Mouse (Mus musculus) cortical plate, adult 2 months (tissue): ENCODE measurements around the gene Clock. TPM values are rescaled to one million over a fixed set of nuclear protein-coding genes. Genes with fewer than 3 reads are reported as not detected.

Source experiments
- H3K27ac ChIP-seq: fragments of 200-500 bp; 2 replicates; pipeline ENCODE4 v1.5.1; 2012; ENCODE audit warnings: low read length, control low read depth, inconsistent platforms; ENCODE audit not compliant: insufficient read depth
- H3K4me1 ChIP-seq: fragments of 200-500 bp; 2 replicates; pipeline ENCODE4 v1.6.1; 2011; ENCODE audit warnings: low read length; ENCODE audit not compliant: control insufficient read depth, insufficient read depth
- H3K4me3 ChIP-seq: fragments of 200-500 bp; 2 replicates; pipeline ENCODE4 v1.5.1; 2011; ENCODE audit warnings: mild to moderate bottlenecking, low read length, control low read depth; ENCODE audit not compliant: insufficient read depth
- CTCF ChIP-seq: fragments of 200-500 bp; IDR thresholded peaks from 2 replicates; pipeline ENCODE4 v1.5.1; 2011; ENCODE audit warnings: mild to moderate bottlenecking, control low read depth, low read length; ENCODE audit not compliant: insufficient read depth; ENCODE audit errors: extremely low read depth
- POLR2A ChIP-seq: fragments of 200-500 bp; IDR thresholded peaks from 2 replicates; pipeline ENCODE4 v1.6.1; 2011; ENCODE audit warnings: mild to moderate bottlenecking, low read length, control low read depth; ENCODE audit not compliant: insufficient read depth; ENCODE audit errors: extremely low read depth
- polyA plus RNA-seq: library from polyadenylated mRNA; depleted of rRNA; stranded (reverse); fragments of >200 nt; gene quantifications from 2 replicates; pipeline ENCODE4 v1.2.3, GENCODE M21; 2012; rRNA removed

Clock gene
- 23.6 and 23.8 TPM in 2 replicates for polyA plus RNA-seq

- TF ChIP-seq POLR2A (peak; percentile 61), CTCF (no peak)
- Histone ChIP-seq H3K27ac (peak within 1 kb of the TSS; percentile 89), H3K4me3 (peak within 1 kb of the TSS; percentile 72), H3K4me1 (peaks cover 2% of the 10 kb centered on the region; the same call in 1 of the 2 replicates)
Observed at GRCm38 (mm10) chr5:76304452-76305341, at the start of gene Clock. Gene Clock, minus strand, starts transcription at chr5:76304792.

GRCm38 (mm10) chr5:76351953-76352611, 47.5 kb upstream of the Clock start:
- no peak overlapping the region for H3K4me3 ChIP-seq
- 0 out of 2 replicates have a peak, but pooled peaks have one; percentile 12 for TF ChIP-seq CTCF
- no peak for TF ChIP-seq POLR2A
- H3K4me1 ChIP-seq = no peaks in the 10 kb centered on the region
- H3K27ac ChIP-seq = no peak overlapping the region

DNA sequence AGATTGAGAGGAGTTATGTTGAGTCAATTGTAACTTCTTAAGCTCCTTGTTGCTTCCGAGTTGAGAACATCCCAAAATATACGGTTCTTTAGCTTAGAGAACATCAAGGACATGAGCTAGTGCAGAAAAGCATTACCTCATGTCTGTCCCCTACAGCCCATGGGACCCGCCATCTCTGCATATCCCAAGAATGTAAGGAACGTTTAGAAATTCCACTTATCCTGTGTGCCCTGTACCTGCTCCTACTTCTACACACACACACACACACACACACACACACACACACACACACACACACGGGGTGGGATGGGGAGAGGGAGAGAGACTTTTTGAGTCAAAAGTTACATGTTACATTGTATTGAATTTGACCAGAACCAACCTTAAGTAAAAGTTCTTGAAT, 46.9 kb upstream of the Clock start:
- TF ChIP-seq CTCF (no peak), POLR2A (no peak)
- H3K27ac ChIP-seq = no peak overlapping the region
- H3K4me3 ChIP-seq = no peak overlapping the region
- no peaks in the 10 kb centered on the region for H3K4me1 ChIP-seq

DNA sequence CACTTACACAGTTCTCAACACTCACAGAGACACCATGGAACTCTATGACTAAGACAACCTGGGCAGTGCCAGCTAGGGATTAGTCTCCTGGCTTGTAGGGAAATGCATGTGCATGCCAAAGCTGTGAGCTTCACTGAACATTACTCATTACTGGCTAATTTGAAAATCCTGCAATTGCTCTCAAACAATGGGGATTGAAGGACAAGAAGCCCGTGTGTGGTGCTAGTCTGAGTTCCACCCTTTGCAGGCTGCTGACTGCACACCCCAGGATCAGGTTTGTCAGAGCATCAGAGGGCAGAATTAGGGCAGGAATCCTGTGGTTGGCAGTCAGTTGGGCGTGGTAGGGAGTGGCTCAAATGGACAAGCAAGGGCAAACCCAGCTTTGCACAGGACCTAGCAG, 41.5 kb upstream of the Clock start:
- Histone ChIP-seq H3K4me1 (no peaks in the 10 kb centered on the region), H3K4me3 (no peak overlapping the region), H3K27ac (no peak overlapping the region)
- TF ChIP-seq POLR2A (no peak), CTCF (no peak)

GRCm38 (mm10) chr5:76340931-76341330, 36.3 kb upstream of the Clock start:
- no peak overlapping the region for H3K4me3 ChIP-seq
- no peaks in the 10 kb centered on the region for H3K4me1 ChIP-seq
- H3K27ac ChIP-seq = no peak overlapping the region
- TF ChIP-seq POLR2A (no peak), CTCF (no peak)

- H3K27ac ChIP-seq = no peak overlapping the region
Observed at GRCm38 (mm10) chr5:76337100-76337499, 32.5 kb upstream of the Clock start.

DNA sequence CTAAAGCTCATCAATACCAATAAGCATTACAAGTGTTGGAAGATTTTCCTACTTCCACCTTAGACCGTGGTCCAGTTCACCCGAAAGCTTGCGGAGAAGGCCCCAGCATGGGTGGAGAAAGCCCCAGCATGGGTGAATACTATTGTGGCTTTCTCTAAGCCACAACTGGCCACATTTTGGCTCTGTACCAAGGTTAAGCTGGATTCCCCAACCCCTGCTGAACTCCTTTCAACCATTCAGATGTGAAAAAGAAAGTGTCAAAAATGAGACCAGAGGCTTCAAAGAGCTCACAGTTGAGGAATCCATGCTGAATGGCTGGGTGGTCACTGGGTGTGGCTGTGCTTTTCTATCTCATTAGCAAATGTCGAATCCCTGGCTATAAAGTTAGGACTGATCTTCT, 29.2 kb upstream of the Clock start:
- Histone ChIP-seq H3K27ac (no peak overlapping the region), H3K4me1 (no peaks in the 10 kb centered on the region), H3K4me3 (no peak overlapping the region)
- TF ChIP-seq CTCF (no peak), POLR2A (no peak)

More at GRCm38 (mm10) chr5:76337100-76337499, 32.5 kb upstream of the Clock start:
- Histone ChIP-seq H3K4me3 (no peak overlapping the region), H3K4me1 (no peaks in the 10 kb centered on the region)
- no peak for TF ChIP-seq POLR2A
- TF ChIP-seq CTCF = no peak

DNA sequence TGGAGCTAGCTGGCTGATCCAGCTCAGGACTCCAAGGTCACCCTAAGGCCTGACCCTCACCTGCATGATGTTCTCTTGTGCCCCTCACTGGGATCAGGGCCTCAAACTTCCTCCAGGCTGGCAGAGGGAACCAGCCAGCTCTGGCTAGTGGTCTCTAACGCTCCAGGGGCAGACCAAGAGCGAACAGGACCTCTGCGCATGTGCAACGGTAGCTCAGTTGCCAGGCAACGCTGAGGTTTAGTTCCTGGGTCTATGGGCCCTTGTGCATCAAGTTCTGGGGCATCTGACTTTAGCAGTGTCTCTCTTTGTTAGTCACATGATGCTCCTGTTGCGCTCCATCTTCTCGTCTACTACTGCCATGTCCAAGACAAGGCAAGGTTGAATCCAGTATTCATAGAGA, 26.4 kb upstream of the Clock start, which contains the start of gene Pdcl2:
TSS of gene Pdcl2 (minus strand) at position 204 of the 400 bp plus-strand sequence.
- Histone ChIP-seq H3K4me1 (no peaks in the 10 kb centered on the region), H3K27ac (no peak within 1 kb of the TSS), H3K4me3 (no peak within 1 kb of the TSS)
- TF ChIP-seq POLR2A (no peak), CTCF (no peak)

GRCm38 (mm10) chr5:76327296-76327695, 22.7 kb upstream of the Clock start:
- Histone ChIP-seq H3K27ac (no peak overlapping the region), H3K4me1 (no peaks in the 10 kb centered on the region), H3K4me3 (no peak overlapping the region)
- TF ChIP-seq POLR2A (no peak), CTCF (no peak)
